16 mouse cellular contexts compared by ENCODE assay signal in genomic region chr14:94886054-94886453, GRCm38 (mm10).
A peak's percentile ranks its signal among the peaks of the same experiment; 100 is the strongest.
DNase-seq lines count a peak whose midpoint lies in the region; ATAC-seq and TF ChIP-seq lines count a peak whose summit lies in the region.
"Had no signal": no experiment of that assay in that cellular context is flagged by ENCODE, and none has a peak within 500 bp of the region (broad histone marks: within the 10 kb centered on the region; RNA-seq: fewer than 3 reads in every experiment).

No protein-coding gene starts in this region.

- DNase-seq in left cerebral cortex, postnatal 4 days: peak; percentile 3
- no peak for DNase-seq in left cerebral cortex, postnatal 25 days (ENCODE audit: low spot score in 2 of 2)
- DNase-seq in hindbrain, embryonic 14.5 days (ENCODE audit: low spot score): peak; percentile 61
- peak; percentile 43 for DNase-seq in midbrain, postnatal 0 days (ENCODE audit: low spot score)
- DNase-seq in adrenal gland, adult 8-10 months: no peak
- DNase-seq in layer of hippocampus, postnatal 10 days (ENCODE audit: low spot score in 2 of 2): no peak
- no peak for DNase-seq in heart, adult 11 months
- DNase-seq: B cell, adult 2 months; cerebellum, adult 8-10 months; liver; lung, postnatal 10 days; thymus, postnatal 36 days had no signal

- no peaks in the 10 kb centered on the region for H3K4me1 ChIP-seq in forebrain, embryonic 15.5 days
- H3K4me1 ChIP-seq in hindbrain, embryonic 14.5 days (replicated peaks; ENCODE audit: control insufficient read depth, insufficient read depth, low read length): no peaks in the 10 kb centered on the region
- no peaks in the 10 kb centered on the region for H3K4me1 ChIP-seq in midbrain, postnatal 0 days (ENCODE audit: insufficient read depth, low read length)
- H3K4me1 ChIP-seq: embryonic facial prominence, embryonic 10.5 days had no signal

- H3K9ac ChIP-seq in forebrain, embryonic 15.5 days (replicated peaks): no peak overlapping the region
- no peak overlapping the region for H3K9ac ChIP-seq in hindbrain, embryonic 14.5 days
- no peak overlapping the region for H3K9ac ChIP-seq in midbrain, postnatal 0 days (replicated peaks; ENCODE audit: low read length, poor library complexity, severe bottlenecking)

- H3K27ac ChIP-seq in forebrain, embryonic 15.5 days (replicated peaks): no peak overlapping the region
- no peak overlapping the region for H3K27ac ChIP-seq in hindbrain, embryonic 14.5 days
- H3K27ac ChIP-seq in midbrain, postnatal 0 days (ENCODE audit: low read depth, low read length): no peak overlapping the region
- H3K27ac ChIP-seq: embryonic facial prominence, embryonic 10.5 days; layer of hippocampus, adult 2 months had no signal

- H3K27me3 ChIP-seq in forebrain, embryonic 15.5 days: no peaks in the 10 kb centered on the region
- H3K27me3 ChIP-seq in hindbrain, embryonic 14.5 days (ENCODE audit: control insufficient read depth, insufficient read depth, low read length): no peaks in the 10 kb centered on the region
- no peaks in the 10 kb centered on the region for H3K27me3 ChIP-seq in midbrain, postnatal 0 days (ENCODE audit: insufficient read depth, low read length)

- 39% methylated on average over 3 of the region's 3 CpGs for WGBS in forebrain, embryonic 15.5 days
- WGBS in hindbrain, embryonic 14.5 days: 38% methylated on average over 3 of the region's 3 CpGs
- WGBS in midbrain, postnatal 0 days: 64% methylated on average over 3 of the region's 3 CpGs

- H3K4me3 ChIP-seq in forebrain, embryonic 15.5 days: no peak overlapping the region
- H3K4me3 ChIP-seq in hindbrain, embryonic 14.5 days (replicated peaks; ENCODE audit: low read length): no peak overlapping the region
- H3K4me3 ChIP-seq in midbrain, postnatal 0 days (ENCODE audit: low read depth, low read length): no peak overlapping the region
- H3K4me3 ChIP-seq: embryonic facial prominence, embryonic 10.5 days; layer of hippocampus, adult 2 months had no signal

- H3K4me2 ChIP-seq in forebrain, embryonic 15.5 days (replicated peaks): no peak overlapping the region
- no peak overlapping the region for H3K4me2 ChIP-seq in hindbrain, embryonic 14.5 days (replicated peaks)
- H3K4me2 ChIP-seq in midbrain, postnatal 0 days (ENCODE audit: low read depth, low read length, poor library complexity, severe bottlenecking): no peak overlapping the region

- intact Hi-C loops in left cerebral cortex, postnatal 4 days (cut with DNase I): no loop called here
- intact Hi-C loops in left cerebral cortex, postnatal 25 days (cut with DNase I): no loop called here

- no peaks in the 10 kb centered on the region for H3K9me3 ChIP-seq in forebrain, embryonic 15.5 days
- no peaks in the 10 kb centered on the region for H3K9me3 ChIP-seq in hindbrain, embryonic 14.5 days (ENCODE audit: control insufficient read depth, low read length)
- no peaks in the 10 kb centered on the region for H3K9me3 ChIP-seq in midbrain, postnatal 0 days (ENCODE audit: low read length)
- H3K9me3 ChIP-seq: embryonic facial prominence, embryonic 10.5 days had no signal

- ATAC-seq in forebrain, embryonic 15.5 days (replicated peaks): peak; percentile 89
- ATAC-seq in hindbrain, embryonic 14.5 days (ENCODE audit: low FRiP score): peak; percentile 82
- ATAC-seq in midbrain, postnatal 0 days (ENCODE audit: low FRiP score): no peak
- ATAC-seq: intestine, postnatal 0 days had no signal

- TF ChIP-seq CTCF in midbrain, postnatal 0 days (IDR thresholded peaks at IDR 0.05): no peak

- no peaks in the 10 kb centered on the region for H3K36me3 ChIP-seq in forebrain, embryonic 15.5 days
- H3K36me3 ChIP-seq in hindbrain, embryonic 14.5 days (replicated peaks; ENCODE audit: control insufficient read depth, insufficient read depth): no peaks in the 10 kb centered on the region
- no peaks in the 10 kb centered on the region for H3K36me3 ChIP-seq in midbrain, postnatal 0 days (ENCODE audit: insufficient read depth, low read length)
- H3K36me3 ChIP-seq: embryonic facial prominence, embryonic 10.5 days had no signal

Comparison
In these comparisons a context has a peak if more than half of its experiments do, and no peak if none do; other contexts are left out.
1. DNase-seq: peak in left cerebral cortex, postnatal 4 days (single experiment), hindbrain, embryonic 14.5 days (single experiment) and midbrain, postnatal 0 days (single experiment); none in left cerebral cortex, postnatal 25 days (0 of 2), adrenal gland, adult 8-10 months (single experiment), layer of hippocampus, postnatal 10 days (0 of 2) and heart, adult 11 months (single experiment).